Comparison of ENCODE assay signal across 8 mouse cellular contexts in genomic region chrX:56821765-56822603, GRCm38 (mm10). TPM values are rescaled to one million over a fixed set of nuclear protein-coding genes. Genes with fewer than 3 reads are reported as not detected.
A peak's percentile ranks its signal among the peaks of the same experiment; 100 is the strongest.
DNase-seq lines count a peak whose midpoint lies in the region; ATAC-seq lines count a peak whose summit lies in the region.

Gene Map7d3, minus strand, starts transcription at chrX:56822326.

- H3K9me3 ChIP-seq in erythroblast, embryonic 14.5 days (ENCODE audit: control insufficient read depth, low read length) = 0 out of 2 replicates have a peak, but pooled peaks cover 3% of the 10 kb centered on the region
- H3K9me3 ChIP-seq in heart, embryonic 15.5 days (replicated peaks) = no peaks in the 10 kb centered on the region
- no peaks in the 10 kb centered on the region for H3K9me3 ChIP-seq in limb, embryonic 12.5 days
- no peaks in the 10 kb centered on the region for H3K9me3 ChIP-seq in midbrain, embryonic 10.5 days (replicated peaks)

- DNase-seq in embryo, embryonic 10.5 days (ENCODE audit: low spot score) = peak; percentile 30
- peak; percentile 41 for DNase-seq in midbrain, embryonic 10.5 days (ENCODE audit: low spot score)
- peak; percentile 4 for DNase-seq in thymus, postnatal 25 days
- no peak for DNase-seq in T-cell, adult 2 months (ENCODE audit: low spot score)

- H3K27me3 ChIP-seq in erythroblast, embryonic 14.5 days (ENCODE audit: control insufficient read depth) = peaks cover 14% of the 10 kb centered on the region
- no peaks in the 10 kb centered on the region for H3K27me3 ChIP-seq in heart, embryonic 15.5 days
- H3K27me3 ChIP-seq in limb, embryonic 12.5 days = no peaks in the 10 kb centered on the region
- H3K27me3 ChIP-seq in midbrain, embryonic 10.5 days (ENCODE audit: low read depth, poor library complexity, severe bottlenecking) = no peaks in the 10 kb centered on the region

- peak within 1 kb of the TSS; percentile 60 for H3K4me3 ChIP-seq in erythroblast, embryonic 14.5 days (replicated peaks)
- H3K4me3 ChIP-seq in heart, embryonic 15.5 days = peak within 1 kb of the TSS; percentile 50
- peak within 1 kb of the TSS; percentile 47 for H3K4me3 ChIP-seq in limb, embryonic 12.5 days (replicated peaks)
- peak within 1 kb of the TSS; percentile 60 for H3K4me3 ChIP-seq in midbrain, embryonic 10.5 days

- no peak within 1 kb of the TSS for H3K27ac ChIP-seq in heart, embryonic 15.5 days
- no peak within 1 kb of the TSS for H3K27ac ChIP-seq in limb, embryonic 12.5 days
- peak within 1 kb of the TSS; percentile 67 for H3K27ac ChIP-seq in midbrain, embryonic 10.5 days (replicated peaks)

- H3K4me2 ChIP-seq in heart, embryonic 15.5 days = peak within 1 kb of the TSS; percentile 73
- H3K4me2 ChIP-seq in limb, embryonic 12.5 days = peak within 1 kb of the TSS; percentile 62

- H3K36me3 ChIP-seq in erythroblast, embryonic 14.5 days (ENCODE audit: control insufficient read depth) = no peaks in the 10 kb centered on the region
- H3K36me3 ChIP-seq in heart, embryonic 15.5 days = no peaks in the 10 kb centered on the region
- no peaks in the 10 kb centered on the region for H3K36me3 ChIP-seq in limb, embryonic 12.5 days
- H3K36me3 ChIP-seq in midbrain, embryonic 10.5 days = peaks cover 7% of the 10 kb centered on the region; the same call in 1 of the 2 replicates

- WGBS in heart, embryonic 15.5 days = 18% methylated on average over 35 of the region's 35 CpGs
- WGBS in limb, embryonic 12.5 days = 18% methylated on average over 35 of the region's 35 CpGs
- WGBS in midbrain, embryonic 10.5 days = 15% methylated on average over 35 of the region's 35 CpGs

- no peak for ATAC-seq in erythroblast, adult 5-6 weeks (replicated peaks; ENCODE audit: low FRiP score, poor library complexity, severe bottlenecking)
- ATAC-seq in heart, embryonic 15.5 days (replicated peaks; ENCODE audit: insufficient number of reproducible peaks, insufficient read depth, low FRiP score, low read depth) = no peak
- ATAC-seq in limb, embryonic 12.5 days (ENCODE audit: insufficient number of reproducible peaks, insufficient read depth, low FRiP score, low TSS enrichment, low read depth) = peak; percentile 37; the same call in 1 of the 2 replicates

- H3K4me1 ChIP-seq in erythroblast, embryonic 14.5 days (ENCODE audit: control insufficient read depth) = peaks cover 5% of the 10 kb centered on the region
- no peaks in the 10 kb centered on the region for H3K4me1 ChIP-seq in heart, embryonic 15.5 days (replicated peaks)
- H3K4me1 ChIP-seq in limb, embryonic 12.5 days (replicated peaks) = no peaks in the 10 kb centered on the region
- H3K4me1 ChIP-seq in midbrain, embryonic 10.5 days = 0 out of 2 replicates have a peak, but pooled peaks cover 7% of the 10 kb centered on the region

- H3K9ac ChIP-seq in heart, embryonic 15.5 days = peak within 1 kb of the TSS; percentile 11; the same call in 1 of the 2 replicates
- peak within 1 kb of the TSS; percentile 44; the same call in 1 of the 2 replicates for H3K9ac ChIP-seq in limb, embryonic 12.5 days (replicated peaks)

RNA-seq across cellular contexts. Expression of gene Map7d3, which starts in this region (rescaled TPM):
- not detected in 2 replicates for polyA plus RNA-seq in erythroblast, embryonic 14.5 days (2012)
- not detected in 2 replicates for total RNA-seq in erythroblast, adult 5-6 weeks (2015; ENCODE audit: low replicate concordance)
- 2.0 TPM in 1 of 2 replicates, not detected in the other for total RNA-seq in erythroblast, adult 5-6 weeks (2017; ENCODE audit: low replicate concordance)
- polyA plus RNA-seq in heart, embryonic 15.5 days (2015; fragmentation: Nextera tagmentation; extraction: Ambion mirVana) = 2.1 and 2.2 TPM in 2 replicates
- polyA plus RNA-seq in limb, embryonic 12.5 days (2016; fragmentation: Nextera tagmentation; extraction: Ambion mirVana) = 3.8 and 3.9 TPM in 2 replicates
- 2.5 and 3.4 TPM in 2 replicates for polyA plus RNA-seq in midbrain, embryonic 10.5 days (2016; fragmentation: Nextera tagmentation; extraction: Ambion mirVana)
